Mouse (Mus musculus): Measurements from ENCODE around the gene Obsl1. TPM values are rescaled to one million over a fixed set of nuclear protein-coding genes. Genes with fewer than 3 reads are reported as not detected.

Gene Obsl1
- polyA plus RNA-seq, 2 experiments = 5.3 to 9.7 TPM

DNA sequence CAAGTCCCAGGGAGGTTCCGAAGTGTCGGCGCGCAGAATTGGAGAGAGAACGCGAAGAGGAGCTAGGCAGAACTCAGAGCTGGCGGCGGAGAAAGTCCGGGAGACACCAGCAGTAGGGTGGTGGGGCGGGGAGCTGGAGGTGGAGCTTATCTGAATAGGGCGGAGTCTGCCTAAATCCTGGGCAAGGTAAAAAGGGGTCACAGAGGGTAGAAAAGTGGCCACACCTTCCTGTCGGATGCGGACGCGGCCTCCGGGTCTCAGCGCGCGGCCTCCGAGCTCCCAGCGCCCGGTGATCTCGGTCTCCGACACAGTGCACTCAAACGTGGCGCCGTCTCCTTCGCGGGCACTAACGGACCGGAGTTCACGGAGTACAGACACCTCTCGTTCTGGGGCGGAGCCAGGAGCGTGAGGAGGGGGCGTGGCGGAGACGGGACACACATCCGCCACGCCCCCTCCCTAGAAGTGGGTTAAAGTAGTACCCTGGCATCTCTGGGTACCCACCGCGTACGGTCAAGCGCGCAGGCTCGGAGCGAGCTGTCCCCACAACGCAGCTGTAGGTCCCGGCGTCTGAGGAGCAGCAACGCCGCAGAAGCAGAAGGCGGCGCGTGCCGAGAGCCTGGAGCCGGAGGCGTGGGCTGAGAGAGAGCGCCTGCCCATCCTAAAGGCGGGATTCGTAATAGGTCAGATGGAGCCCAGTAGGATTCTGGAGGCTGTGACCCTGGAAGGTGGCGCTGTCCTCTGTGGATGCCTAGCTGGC lies 18.7 kb downstream of the Obsl1 start:
- DNase-seq (ENCODE audit: low read depth in 3 of 3, low spot score in 3 of 3) (no peak), ATAC-seq (ENCODE audit: insufficient read depth) (peak; percentile 61)
- Histone ChIP-seq H3K4me3 (ENCODE audit: insufficient read depth in 1 of 2, low read depth in 2 of 2, low read length in 2 of 2) (peak overlapping the region; percentile 29 to 45), H3K27me3 (ENCODE audit: control insufficient read depth, insufficient read depth, low read length) (peaks cover 50% of the 10 kb centered on the region), H3K27ac (no peak overlapping the region), H3K36me3 (replicated peaks; ENCODE audit: control insufficient read depth, insufficient read depth, low read depth) (no peaks in the 10 kb centered on the region), H3K9me3 (ENCODE audit: control insufficient read depth, low read length) (no peaks in the 10 kb centered on the region), H3K9ac (replicated peaks) (no peak overlapping the region), H3K4me1 (replicated peaks; ENCODE audit: control insufficient read depth in 2 of 2, insufficient read depth in 2 of 2, low read length in 1 of 2) (no peaks in the 10 kb centered on the region), H3K4me2 (ENCODE audit: low read depth) (peak overlapping the region; percentile 52)
- TF ChIP-seq CTCF (IDR thresholded peaks at IDR 0.05; ENCODE audit: low read depth) (0 out of 2 replicates have a peak, but pooled peaks have one; percentile 9), EP300 (IDR thresholded peaks at IDR 0.05; ENCODE audit: low read depth) (no peak)
- 1% methylated on average over 62 of the region's 62 CpGs for WGBS (ENCODE audit: insufficient replicate concordance)

DNA sequence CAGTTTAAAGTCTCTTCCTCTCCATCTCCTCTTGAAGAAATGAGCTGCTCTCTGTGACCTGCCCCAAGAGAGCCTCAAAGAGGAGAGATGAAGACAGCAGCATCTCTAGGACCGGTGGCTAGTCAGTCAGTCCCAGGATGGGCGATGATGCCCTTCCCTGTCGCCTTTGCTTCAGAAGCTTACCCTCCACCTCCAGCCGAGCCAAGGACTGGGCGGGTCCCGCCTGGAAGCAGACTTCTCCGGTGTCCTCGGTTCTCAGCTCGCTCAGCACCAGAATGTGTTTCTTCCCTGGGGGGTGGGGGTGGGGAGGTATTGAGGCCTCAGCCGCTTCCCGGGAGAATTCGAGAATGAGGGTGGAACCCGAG lies 19.2 kb downstream of the Obsl1 start:
- H3K36me3 ChIP-seq (replicated peaks; ENCODE audit: control insufficient read depth, insufficient read depth, low read depth) = no peaks in the 10 kb centered on the region
- peaks cover 56% of the 10 kb centered on the region for H3K27me3 ChIP-seq (ENCODE audit: control insufficient read depth, insufficient read depth, low read length)
- no peak for ATAC-seq (ENCODE audit: insufficient read depth)
- WGBS (ENCODE audit: insufficient replicate concordance) = 3% methylated on average over 13 of the region's 13 CpGs
- no peak overlapping the region for H3K9ac ChIP-seq (replicated peaks)
- H3K27ac ChIP-seq = no peak overlapping the region
- TF ChIP-seq CTCF (IDR thresholded peaks at IDR 0.05; ENCODE audit: low read depth) (no peak), EP300 (IDR thresholded peaks at IDR 0.05; ENCODE audit: low read depth) (no peak)
- no peaks in the 10 kb centered on the region for H3K4me1 ChIP-seq (replicated peaks; ENCODE audit: control insufficient read depth in 2 of 2, insufficient read depth in 2 of 2, low read length in 1 of 2)
- peak overlapping the region; percentile 52 for H3K4me2 ChIP-seq (ENCODE audit: low read depth)
- no peaks in the 10 kb centered on the region for H3K9me3 ChIP-seq (ENCODE audit: control insufficient read depth, low read length)
- no peak for DNase-seq (ENCODE audit: low read depth in 3 of 3, low spot score in 3 of 3)
- peak overlapping the region; percentile 29 to 45 for H3K4me3 ChIP-seq (ENCODE audit: insufficient read depth in 1 of 2, low read depth in 2 of 2, low read length in 2 of 2)

DNA sequence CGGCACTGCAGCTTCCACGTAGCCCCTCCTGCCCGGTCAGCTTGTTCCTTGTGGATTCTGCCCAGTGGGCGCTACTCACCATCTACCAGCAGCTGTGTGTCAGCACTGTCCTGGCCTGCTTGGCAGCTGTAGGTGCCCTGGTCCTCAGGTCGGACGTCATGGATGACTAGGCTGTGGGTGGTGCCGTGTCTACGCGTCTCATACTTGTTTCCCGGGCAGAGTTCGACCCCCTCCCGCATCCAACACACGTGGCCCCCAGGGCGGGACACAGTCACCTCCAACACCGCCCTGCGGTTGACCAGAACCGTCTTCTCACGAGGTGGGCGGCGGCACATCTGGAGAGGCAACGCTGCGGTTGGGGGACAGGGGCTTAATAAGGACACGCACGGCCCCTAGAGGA lies 19.7 kb downstream of the Obsl1 start:
- no peaks in the 10 kb centered on the region for H3K9me3 ChIP-seq (ENCODE audit: control insufficient read depth, low read length)
- no peak for ATAC-seq (ENCODE audit: insufficient read depth)
- H3K4me2 ChIP-seq (ENCODE audit: low read depth) = no peak overlapping the region
- peaks cover 58% of the 10 kb centered on the region for H3K27me3 ChIP-seq (ENCODE audit: control insufficient read depth, insufficient read depth, low read length)
- no peaks in the 10 kb centered on the region for H3K4me1 ChIP-seq (replicated peaks; ENCODE audit: control insufficient read depth in 2 of 2, insufficient read depth in 2 of 2, low read length in 1 of 2)
- H3K36me3 ChIP-seq (replicated peaks; ENCODE audit: control insufficient read depth, insufficient read depth, low read depth) = no peaks in the 10 kb centered on the region
- TF ChIP-seq EP300 (IDR thresholded peaks at IDR 0.05; ENCODE audit: low read depth) = no peak
- no peak for TF ChIP-seq CTCF (IDR thresholded peaks at IDR 0.05; ENCODE audit: low read depth)
- H3K27ac ChIP-seq = no peak overlapping the region
- no peak overlapping the region for H3K4me3 ChIP-seq (ENCODE audit: insufficient read depth in 1 of 2, low read depth in 2 of 2, low read length in 2 of 2)
- H3K9ac ChIP-seq (replicated peaks) = no peak overlapping the region
- 6% methylated on average over 24 of the region's 24 CpGs for WGBS (ENCODE audit: insufficient replicate concordance)
- DNase-seq (ENCODE audit: low read depth in 3 of 3, low spot score in 3 of 3) = no peak

DNA sequence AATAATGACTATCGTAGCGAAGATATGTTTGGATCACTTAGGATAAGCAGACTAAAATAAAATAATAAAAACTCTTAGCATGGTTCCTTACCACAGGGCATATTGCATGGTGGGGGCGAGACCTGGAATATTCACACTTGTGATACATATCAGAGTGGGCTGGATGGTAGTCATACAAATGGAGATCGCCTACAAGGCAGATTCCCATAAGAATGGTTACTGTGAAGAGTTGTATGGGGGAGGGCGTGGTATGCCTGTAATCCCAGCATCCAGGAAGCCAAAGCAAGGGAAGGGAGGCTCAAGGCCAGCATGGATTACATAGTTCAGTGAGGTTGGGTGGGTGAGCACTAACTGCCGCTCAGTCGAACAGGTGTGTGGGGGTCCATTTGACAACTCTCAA lies 25.5 kb downstream of the Obsl1 start:
- DNase-seq (ENCODE audit: low read depth in 3 of 3, low spot score in 3 of 3) = no peak
- Histone ChIP-seq H3K4me1 (replicated peaks; ENCODE audit: control insufficient read depth in 2 of 2, insufficient read depth in 2 of 2, low read length in 1 of 2) (peaks cover 7 to 9% of the 10 kb centered on the region in 2 experiments), H3K4me2 (ENCODE audit: low read depth) (no peak overlapping the region), H3K9me3 (ENCODE audit: control insufficient read depth, low read length) (no peaks in the 10 kb centered on the region), H3K27ac (no peak overlapping the region), H3K27me3 (ENCODE audit: control insufficient read depth, insufficient read depth, low read length) (peaks cover 61% of the 10 kb centered on the region), H3K9ac (replicated peaks) (no peak overlapping the region), H3K36me3 (replicated peaks; ENCODE audit: control insufficient read depth, insufficient read depth, low read depth) (no peaks in the 10 kb centered on the region), H3K4me3 (ENCODE audit: insufficient read depth in 1 of 2, low read depth in 2 of 2, low read length in 2 of 2) (no peak overlapping the region)
- WGBS (ENCODE audit: insufficient replicate concordance) = 67% methylated on average over 7 of the region's 7 CpGs
- ATAC-seq (ENCODE audit: insufficient read depth) = no peak
- TF ChIP-seq EP300 (IDR thresholded peaks at IDR 0.05; ENCODE audit: low read depth) (no peak), CTCF (IDR thresholded peaks at IDR 0.05; ENCODE audit: low read depth) (no peak)

DNA sequence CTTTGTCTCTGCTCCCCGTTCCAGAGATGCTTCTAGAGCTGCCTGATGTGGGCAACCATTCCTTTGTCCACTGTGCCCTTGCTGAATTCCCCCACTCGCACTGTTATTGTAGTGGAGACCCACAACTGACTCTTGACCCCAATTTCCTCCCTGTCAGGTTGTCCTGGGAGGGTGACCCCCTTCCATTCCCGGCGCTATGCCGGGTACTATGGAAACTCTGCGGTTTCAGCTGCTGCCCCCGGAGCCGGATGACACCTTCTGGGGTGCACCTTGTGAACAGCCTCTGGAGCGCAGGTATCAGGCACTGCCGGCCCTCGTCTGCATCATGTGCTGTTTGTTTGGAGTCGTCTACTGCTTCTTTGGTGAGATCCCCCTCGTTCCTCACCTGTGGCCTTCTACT lies 26.2 kb downstream of the Obsl1 start:
- DNase-seq (ENCODE audit: low read depth in 3 of 3, low spot score in 3 of 3) = no peak
- Histone ChIP-seq H3K4me2 (ENCODE audit: low read depth) (no peak overlapping the region), H3K27ac (no peak overlapping the region), H3K27me3 (ENCODE audit: control insufficient read depth, insufficient read depth, low read length) (peaks cover 54% of the 10 kb centered on the region), H3K4me3 (ENCODE audit: insufficient read depth in 1 of 2, low read depth in 2 of 2, low read length in 2 of 2) (no peak overlapping the region), H3K4me1 (replicated peaks; ENCODE audit: control insufficient read depth in 2 of 2, insufficient read depth in 2 of 2, low read length in 1 of 2) (peaks cover 7 to 9% of the 10 kb centered on the region in 2 experiments), H3K9me3 (ENCODE audit: control insufficient read depth, low read length) (no peaks in the 10 kb centered on the region), H3K36me3 (replicated peaks; ENCODE audit: control insufficient read depth, insufficient read depth, low read depth) (no peaks in the 10 kb centered on the region), H3K9ac (replicated peaks) (no peak overlapping the region)
- TF ChIP-seq EP300 (IDR thresholded peaks at IDR 0.05; ENCODE audit: low read depth) (no peak), CTCF (IDR thresholded peaks at IDR 0.05; ENCODE audit: low read depth) (no peak)
- WGBS (ENCODE audit: insufficient replicate concordance) = 19% methylated on average over 13 of the region's 13 CpGs
- ATAC-seq (ENCODE audit: insufficient read depth) = no peak

Measured in liver, embryonic 14.5 days (tissue).